Mouse (Mus musculus) limb, embryonic 10.5 days (tissue): ENCODE measurements at regions not wholly inside any gene's neighbourhood (a gene's known extent, or its start where the extent isn't known, plus 50 kb on each side); places are given as distances from the start of the nearest gene placed in this dataset.

Source experiments
- DNase-seq: peaks from one replicate; pipeline ENCODE4 v3.0.0-alpha.2; 2017; ENCODE audit warnings: low spot score
- H3K27ac ChIP-seq: fragments of 300-500 bp; sonication (generic); 2 replicates; pipeline ENCODE4 v1.5.1; 2016; ENCODE audit warnings: mild to moderate bottlenecking
- H3K27me3 ChIP-seq: fragments of 300-500 bp; sonication (generic); 2 replicates; pipeline ENCODE4 v1.6.1; 2016; ENCODE audit warnings: low read depth, mild to moderate bottlenecking; ENCODE audit not compliant: poor library complexity, severe bottlenecking
- H3K36me3 ChIP-seq: fragments of 300-500 bp; sonication (generic); 2 replicates; pipeline ENCODE4 v1.6.1; 2016; ENCODE audit warnings: mild to moderate bottlenecking, moderate library complexity
- H3K4me1 ChIP-seq: fragments of 300-500 bp; sonication (generic); 2 replicates; pipeline ENCODE4 v1.6.1; 2016
- H3K4me3 ChIP-seq: fragments of 300-500 bp; sonication (generic); 2 replicates; pipeline ENCODE4 v1.5.1; 2016; ENCODE audit warnings: mild to moderate bottlenecking, moderate library complexity
- H3K9me3 ChIP-seq: fragments of 300-500 bp; sonication (generic); replicated peaks from 2 replicates; pipeline ENCODE4 v1.6.1; 2016; ENCODE audit warnings: mild to moderate bottlenecking
- WGBS: fragments of 180-500 bp; shearing (Covaris S2); methylation state at CpG from one replicate; pipeline ENCODE4 v1.1.7; 2016; 5-methylcytosine and 5-hydroxymethylcytosine counted together

DNA sequence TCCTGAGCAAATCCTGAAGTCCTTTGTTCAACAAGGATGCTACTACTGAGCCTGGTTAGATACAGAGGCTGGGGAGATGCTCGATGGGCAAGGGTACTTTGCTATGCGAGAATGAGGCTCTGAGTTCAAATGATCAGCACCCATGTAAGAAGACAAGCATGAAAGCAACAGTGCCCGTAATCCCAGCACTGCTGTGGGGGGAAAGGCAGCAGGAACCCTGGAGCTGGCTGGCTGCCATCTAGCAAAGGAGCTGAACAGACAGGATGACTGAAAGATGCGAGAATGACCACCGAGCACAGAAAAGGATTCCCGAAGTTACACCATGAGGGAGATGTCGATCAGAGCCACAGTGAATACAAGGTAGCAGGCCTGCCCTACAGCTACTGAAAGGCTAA lies 84.5 kb downstream of the Pdgfa start:
- peaks cover 21% of the 10 kb centered on the region for H3K4me1 ChIP-seq
- H3K36me3 ChIP-seq = no peaks in the 10 kb centered on the region
- DNase-seq = no peak
- H3K27ac ChIP-seq = peak overlapping the region; percentile 53; the same call in 1 of the 2 replicates
- no peak overlapping the region for H3K4me3 ChIP-seq
- no peaks in the 10 kb centered on the region for H3K27me3 ChIP-seq
- WGBS = 84% methylated on average over 7 of the region's 7 CpGs
- no peaks in the 10 kb centered on the region for H3K9me3 ChIP-seq

DNA sequence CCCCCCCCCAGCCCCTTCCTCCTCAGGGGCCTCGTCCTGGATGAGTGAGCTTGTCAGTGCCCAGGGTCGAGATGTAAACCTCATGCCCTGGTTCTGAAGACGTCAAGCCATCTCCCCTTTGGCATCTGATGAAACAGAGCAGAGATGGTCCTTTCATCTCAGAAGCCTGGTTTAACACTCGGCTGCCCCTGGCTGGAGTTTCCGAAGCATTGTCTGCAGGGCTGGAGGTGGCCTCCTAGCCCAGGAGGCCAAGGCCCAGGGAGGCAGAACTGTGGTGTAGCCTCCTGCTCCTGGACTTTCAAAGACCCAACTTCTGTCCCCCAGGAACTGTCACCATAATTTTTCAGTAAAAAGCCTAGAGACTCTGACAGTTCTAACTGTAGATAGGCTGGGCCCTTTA lies 82.1 kb downstream of the Pdgfa start:
- Histone ChIP-seq H3K36me3 (no peaks in the 10 kb centered on the region), H3K27me3 (no peaks in the 10 kb centered on the region), H3K27ac (peak overlapping the region; percentile 44; the same call in 1 of the 2 replicates), H3K4me3 (no peak overlapping the region), H3K9me3 (no peaks in the 10 kb centered on the region), H3K4me1 (peaks cover 21% of the 10 kb centered on the region)
- no peak for DNase-seq
- 16% methylated on average over 5 of the region's 5 CpGs for WGBS

DNA sequence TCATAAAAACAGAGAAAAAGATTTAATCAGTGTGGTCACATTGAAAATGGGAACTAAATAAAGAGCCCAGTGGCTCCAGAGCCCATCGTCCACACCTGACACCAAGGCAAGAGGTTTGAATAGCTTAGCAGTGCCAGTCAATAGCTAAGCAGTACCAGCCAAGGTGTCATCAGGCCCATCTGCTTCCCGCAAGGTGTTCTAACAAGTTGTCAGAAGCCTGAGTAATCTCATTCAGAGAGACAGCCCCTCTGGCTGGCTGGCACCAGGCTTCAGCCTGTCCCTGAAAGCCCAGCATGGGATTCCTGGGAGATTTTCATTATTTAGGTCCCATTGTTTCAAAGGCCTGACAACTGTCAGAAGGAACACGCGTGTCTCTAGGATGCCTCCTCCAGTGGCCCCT lies 81.7 kb downstream of the Pdgfa start:
- no peaks in the 10 kb centered on the region for H3K36me3 ChIP-seq
- H3K27me3 ChIP-seq = no peaks in the 10 kb centered on the region
- WGBS = 79% methylated on average over 4 of the region's 4 CpGs
- H3K4me1 ChIP-seq = peaks cover 21% of the 10 kb centered on the region
- no peak overlapping the region for H3K4me3 ChIP-seq
- DNase-seq = no peak
- no peak overlapping the region for H3K27ac ChIP-seq
- no peaks in the 10 kb centered on the region for H3K9me3 ChIP-seq

DNA sequence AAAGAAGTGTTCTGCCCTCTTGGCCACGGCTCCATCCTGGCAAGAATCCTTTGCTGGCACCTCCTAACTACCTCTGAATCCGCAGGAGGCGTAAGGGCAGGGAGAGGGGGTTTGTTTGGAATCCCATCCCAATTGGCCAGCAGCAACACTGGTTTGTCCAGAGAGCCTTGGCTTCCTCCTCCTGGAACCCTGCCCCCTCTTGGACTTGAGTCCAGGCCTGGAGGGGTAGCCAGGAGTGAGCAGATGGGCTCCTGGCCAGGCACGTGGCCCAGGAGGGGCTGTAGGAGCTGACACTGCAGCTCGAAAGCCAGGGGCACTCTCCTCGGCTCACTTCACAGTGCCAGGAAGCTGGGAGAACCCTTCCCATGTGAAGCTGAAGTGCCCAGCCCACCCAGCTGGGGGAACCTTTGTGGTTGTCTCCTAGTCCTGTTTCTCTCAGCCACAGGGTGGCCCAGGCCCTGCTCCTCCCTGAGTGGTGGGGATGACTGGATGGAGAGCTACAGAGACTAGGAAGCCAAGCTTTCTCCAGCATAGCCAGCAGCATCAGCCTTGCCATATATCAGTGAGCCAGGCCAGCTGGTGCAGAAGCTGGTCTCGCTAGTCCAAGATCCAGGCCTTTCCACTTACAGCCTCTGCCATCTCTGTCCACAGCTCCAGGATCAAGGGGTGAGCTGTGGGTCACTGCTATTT lies 76.9 kb downstream of the Pdgfa start:
- no peaks in the 10 kb centered on the region for H3K9me3 ChIP-seq
- WGBS = 58% methylated on average over 7 of the region's 7 CpGs
- no peak for DNase-seq

DNA sequence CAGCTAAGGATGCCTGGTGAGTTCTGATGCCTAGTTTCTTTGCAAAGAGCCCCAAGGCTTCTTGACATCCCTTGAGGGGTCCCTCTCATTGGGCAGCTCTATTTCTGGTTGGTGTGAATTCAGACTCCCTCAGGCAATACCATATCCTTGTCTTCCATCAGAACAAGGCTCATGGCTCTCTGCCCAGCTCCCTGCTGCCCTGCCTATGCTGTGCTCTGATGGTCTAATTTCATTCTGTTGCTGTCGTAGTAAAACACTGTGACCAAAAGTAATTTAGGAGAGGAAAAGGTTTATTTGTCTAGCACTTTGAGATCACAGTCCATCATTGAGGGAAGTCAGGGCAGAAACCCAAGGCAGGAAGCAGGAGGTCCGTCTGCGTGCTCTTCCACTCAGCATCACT lies 75.1 kb downstream of the Pdgfa start:
- Histone ChIP-seq H3K4me1 (no peaks in the 10 kb centered on the region), H3K4me3 (no peak overlapping the region), H3K36me3 (no peaks in the 10 kb centered on the region), H3K27me3 (no peaks in the 10 kb centered on the region), H3K9me3 (no peaks in the 10 kb centered on the region), H3K27ac (no peak overlapping the region)
- 82% methylated on average over 3 of the region's 3 CpGs for WGBS
- no peak for DNase-seq

More for the DNA sequence above, 76.9 kb downstream of the Pdgfa start:
- Histone ChIP-seq H3K27me3 (no peaks in the 10 kb centered on the region), H3K4me1 (no peaks in the 10 kb centered on the region), H3K4me3 (no peak overlapping the region), H3K27ac (no peak overlapping the region; the same call in 1 of the 2 replicates), H3K36me3 (no peaks in the 10 kb centered on the region)
